Mouse (Mus musculus): ENCODE data around the gene Gnpat.

DNA sequence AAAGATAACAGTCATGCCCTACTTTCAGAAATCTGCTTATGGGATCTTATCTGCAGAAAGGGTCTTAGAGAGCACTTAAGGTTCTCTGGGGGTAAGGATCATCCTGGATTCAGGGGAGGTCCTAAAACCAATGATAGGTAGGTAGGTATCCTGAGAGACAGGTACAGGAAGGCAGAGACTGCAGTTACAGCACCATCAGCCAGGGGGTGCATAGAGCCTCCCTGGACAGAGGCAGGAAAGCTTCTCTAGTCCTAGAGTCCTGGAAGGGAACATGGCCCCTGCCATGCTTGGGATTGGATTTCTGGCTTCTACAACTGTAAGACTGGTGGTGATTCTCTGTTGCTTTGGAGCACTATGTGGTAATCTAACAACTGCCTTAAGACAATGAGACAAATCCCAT, 3.4 kb upstream of the Gnpat start:
- TF ChIP-seq CTCF (IDR thresholded peaks at IDR 0.05; ENCODE audit: low read depth) (peak; percentile 69), EP300 (optimal IDR thresholded peaks at IDR 0.05) (no peak)
